Mouse (Mus musculus) midbrain, embryonic 13.5 days (tissue): Measurements from ENCODE around the gene Thnsl2. TPM values are rescaled to one million over a fixed set of nuclear protein-coding genes. Genes with fewer than 3 reads are reported as not detected.

ENCODE experiments used
- ATAC-seq: fragments of 200-750 bp; cut with Nextera tagmentation; 2 replicates; pipeline ENCODE4 v1.8.0; 2017; ENCODE audit warnings: mild to moderate bottlenecking, moderate TSS enrichment, moderate library complexity
- H3K27ac ChIP-seq: fragments of 300-500 bp; sonication (generic); 2 replicates; pipeline ENCODE4 v1.5.1; 2015; ENCODE audit warnings: inconsistent platforms, mild to moderate bottlenecking, moderate library complexity
- H3K27me3 ChIP-seq: fragments of 300-500 bp; sonication (generic); 2 replicates; pipeline ENCODE4 v1.6.1; 2015; ENCODE audit warnings: mild to moderate bottlenecking, inconsistent platforms
- H3K36me3 ChIP-seq: fragments of 300-500 bp; sonication (generic); 2 replicates; pipeline ENCODE4 v1.6.1; 2015; ENCODE audit warnings: mild to moderate bottlenecking, inconsistent platforms
- H3K4me1 ChIP-seq: fragments of 300-500 bp; sonication (generic); replicated peaks from 2 replicates; pipeline ENCODE4 v1.6.1; 2015; ENCODE audit warnings: inconsistent platforms
- H3K4me2 ChIP-seq: fragments of 300-500 bp; sonication (generic); replicated peaks from 2 replicates; pipeline ENCODE4 v1.6.1; 2015; ENCODE audit warnings: moderate library complexity, mild to moderate bottlenecking, inconsistent platforms
- H3K4me3 ChIP-seq: fragments of 300-500 bp; sonication (generic); replicated peaks from 2 replicates; pipeline ENCODE4 v1.5.1; 2015; ENCODE audit warnings: mild to moderate bottlenecking, inconsistent platforms
- H3K9ac ChIP-seq: fragments of 300-500 bp; sonication (generic); replicated peaks from 2 replicates; pipeline ENCODE4 v1.6.1; 2015; ENCODE audit warnings: mild to moderate bottlenecking, inconsistent platforms
- H3K9me3 ChIP-seq: fragments of 300-500 bp; sonication (generic); 2 replicates; pipeline ENCODE4 v1.6.1; 2016; ENCODE audit warnings: mild to moderate bottlenecking, inconsistent platforms
- WGBS: fragments of 180-500 bp; shearing (Covaris S2); methylation state at CpG from one replicate; pipeline ENCODE4 v1.1.7; 2015; 5-methylcytosine and 5-hydroxymethylcytosine counted together
- polyA plus RNA-seq: library from polyadenylated mRNA; unstranded; fragments of >200 nt; fragmentation: Nextera tagmentation; extraction: Ambion mirVana; gene quantifications from 2 replicates; pipeline ENCODE4 v1.2.1, GENCODE M21; 2015

The Thnsl2 gene
- polyA plus RNA-seq, 1 experiment from 2014 or later, result 3.9 TPM

DNA sequence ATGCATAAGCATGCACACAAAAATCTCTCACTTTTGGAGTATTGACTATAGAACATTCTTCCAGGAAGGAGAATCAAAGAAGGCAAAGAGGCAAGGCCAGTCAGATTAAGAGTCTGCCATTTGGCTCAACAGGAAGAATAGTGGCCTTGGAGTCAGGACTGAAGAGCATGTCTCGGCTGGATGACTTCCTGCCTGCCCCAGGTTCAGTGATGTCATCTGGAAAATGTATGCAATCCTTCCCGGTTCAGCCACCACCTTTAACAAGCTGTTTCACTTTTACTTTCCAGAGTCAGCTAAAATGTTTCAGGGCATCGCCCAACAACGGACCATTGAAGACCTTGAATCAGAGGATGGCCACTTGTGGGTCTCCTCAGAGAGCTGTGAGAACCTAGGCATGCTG is 55.2 kb downstream of the Thnsl2 start:
- no peak overlapping the region for H3K4me3 ChIP-seq
- H3K4me1 ChIP-seq, result no peaks in the 10 kb centered on the region
- 80% methylated on average over 4 of the region's 4 CpGs for WGBS
- no peak for ATAC-seq
- no peaks in the 10 kb centered on the region for H3K27me3 ChIP-seq
- no peak overlapping the region for H3K9ac ChIP-seq
- 0 out of 2 replicates have a peak, but pooled peaks cover 5% of the 10 kb centered on the region for H3K9me3 ChIP-seq
- H3K36me3 ChIP-seq, result no peaks in the 10 kb centered on the region
- no peak overlapping the region for H3K27ac ChIP-seq
- no peak overlapping the region for H3K4me2 ChIP-seq

GRCm38 (mm10) chr6:71083441-71083840 is 60.8 kb downstream of the Thnsl2 start:
- no peak for ATAC-seq
- Histone ChIP-seq H3K27ac (no peak overlapping the region), H3K36me3 (no peaks in the 10 kb centered on the region), H3K4me1 (no peaks in the 10 kb centered on the region), H3K9ac (no peak overlapping the region), H3K4me2 (no peak overlapping the region), H3K9me3 (0 out of 2 replicates have a peak, but pooled peaks cover 5% of the 10 kb centered on the region), H3K27me3 (no peaks in the 10 kb centered on the region), H3K4me3 (no peak overlapping the region)
- 84% methylated on average over 7 of the region's 7 CpGs for WGBS

DNA sequence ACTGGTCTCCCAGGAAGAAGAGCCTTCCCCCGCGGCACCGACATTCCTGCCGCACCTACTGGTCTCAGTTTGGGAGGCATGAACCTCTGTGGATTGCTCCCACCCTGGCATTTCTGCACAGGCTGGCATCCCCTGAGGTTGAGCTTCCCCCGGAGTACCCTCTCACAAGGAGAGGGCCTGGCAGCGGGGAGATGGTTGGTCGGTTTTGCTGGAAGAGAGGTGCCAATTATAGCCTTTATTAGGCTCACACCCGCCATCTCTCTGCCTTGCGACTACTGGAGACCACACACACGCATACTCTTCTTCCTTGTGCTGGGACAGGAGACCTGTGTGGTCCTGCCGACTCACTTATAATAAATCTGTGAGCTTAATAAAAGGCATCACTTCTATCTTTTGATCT is 62.2 kb downstream of the Thnsl2 start:
- Histone ChIP-seq H3K36me3 (no peaks in the 10 kb centered on the region), H3K27ac (no peak overlapping the region), H3K9me3 (0 out of 2 replicates have a peak, but pooled peaks cover 4% of the 10 kb centered on the region), H3K4me2 (no peak overlapping the region), H3K4me3 (no peak overlapping the region), H3K4me1 (no peaks in the 10 kb centered on the region), H3K9ac (no peak overlapping the region), H3K27me3 (no peaks in the 10 kb centered on the region)
- 86% methylated on average over 11 of the region's 11 CpGs for WGBS
- 0 out of 2 replicates have a peak, but pooled peaks have one; percentile 17 for ATAC-seq

GRCm38 (mm10) chr6:71081230-71081629 is 63.0 kb downstream of the Thnsl2 start:
- H3K4me1 ChIP-seq, result no peaks in the 10 kb centered on the region
- no peak overlapping the region for H3K4me2 ChIP-seq
- no peak overlapping the region for H3K9ac ChIP-seq
- WGBS, result 86% methylated on average over 6 of the region's 6 CpGs
- no peaks in the 10 kb centered on the region for H3K36me3 ChIP-seq
- H3K9me3 ChIP-seq, result no peaks in the 10 kb centered on the region
- H3K4me3 ChIP-seq, result no peak overlapping the region
- H3K27me3 ChIP-seq, result no peaks in the 10 kb centered on the region
- no peak for ATAC-seq
- no peak overlapping the region for H3K27ac ChIP-seq

Other genes starting within 250 kb of the Thnsl2 start
- not detected in 2 replicates for gene Tex37, start 225.5 kb downstream of the Thnsl2 start, polyA plus RNA-seq
- not detected in 2 replicates for gene Foxi3, start 187.9 kb downstream of the Thnsl2 start, polyA plus RNA-seq
- 1.9 TPM in 1 of 2 replicates, not detected in the other for gene Fabp1, start 55.4 kb upstream of the Thnsl2 start, polyA plus RNA-seq
- 21.0 and 25.1 TPM in 2 replicates for gene Krcc1, start 127.2 kb upstream of the Thnsl2 start, polyA plus RNA-seq
- 0.21 TPM in 1 of 2 replicates, not detected in the other for gene Smyd1, start 177.8 kb upstream of the Thnsl2 start, polyA plus RNA-seq
- not detected in 2 replicates for gene Cd8b1, start 178.3 kb upstream of the Thnsl2 start, polyA plus RNA-seq
- not detected in 2 replicates for gene Cd8a, start 229.0 kb upstream of the Thnsl2 start, polyA plus RNA-seq